Mouse (Mus musculus) heart, embryonic 13.5 days (tissue): ENCODE measurements around the gene Asic1. TPM values are rescaled to one million over a fixed set of nuclear protein-coding genes. Genes with fewer than 3 reads are reported as not detected.

Experiments used
- ATAC-seq: fragments of 200-750 bp; cut with Nextera tagmentation; 2 replicates; pipeline ENCODE4 v1.8.0; 2017; ENCODE audit warnings: moderate TSS enrichment; ENCODE audit not compliant: insufficient number of reproducible peaks, low FRiP score, low TSS enrichment; ENCODE audit errors: extremely low read depth
- H3K27ac ChIP-seq: fragments of 300-500 bp; sonication (generic); replicated peaks from 2 replicates; pipeline ENCODE4 v1.5.1; 2015; ENCODE audit warnings: moderate library complexity, mild to moderate bottlenecking, inconsistent platforms
- H3K27me3 ChIP-seq: fragments of 300-500 bp; sonication (generic); replicated peaks from 2 replicates; pipeline ENCODE4 v1.6.1; 2015; ENCODE audit warnings: mild to moderate bottlenecking, inconsistent platforms
- H3K36me3 ChIP-seq: fragments of 300-500 bp; sonication (generic); 2 replicates; pipeline ENCODE4 v1.6.1; 2015; ENCODE audit warnings: mild to moderate bottlenecking, inconsistent platforms
- H3K4me1 ChIP-seq: fragments of 300-500 bp; sonication (generic); 2 replicates; pipeline ENCODE4 v1.6.1; 2015; ENCODE audit warnings: inconsistent platforms
- H3K4me2 ChIP-seq: fragments of 300-500 bp; sonication (generic); 2 replicates; pipeline ENCODE4 v1.6.1; 2015; ENCODE audit warnings: inconsistent platforms, mild to moderate bottlenecking, moderate library complexity
- H3K4me3 ChIP-seq: fragments of 300-500 bp; sonication (generic); 2 replicates; pipeline ENCODE4 v1.5.1; 2015; ENCODE audit warnings: moderate library complexity, mild to moderate bottlenecking, inconsistent platforms
- H3K9ac ChIP-seq: fragments of 300-500 bp; sonication (generic); 2 replicates; pipeline ENCODE4 v1.6.1; 2015; ENCODE audit warnings: inconsistent platforms, mild to moderate bottlenecking, moderate library complexity
- H3K9me3 ChIP-seq: fragments of 300-500 bp; sonication (generic); 2 replicates; pipeline ENCODE4 v1.6.1; 2016; ENCODE audit warnings: inconsistent platforms
- WGBS: fragments of 180-500 bp; shearing (Covaris S2); methylation state at CpG from one replicate; pipeline ENCODE4 v1.1.7; 2015; ENCODE audit warnings: mixed read lengths; 5-methylcytosine and 5-hydroxymethylcytosine counted together
- polyA plus RNA-seq: library from polyadenylated mRNA; unstranded; fragments of >200 nt; fragmentation: Nextera tagmentation; extraction: Ambion mirVana; gene quantifications from 2 replicates; pipeline ENCODE4 v1.2.1, GENCODE M21; 2015

The Asic1 gene
- polyA plus RNA-seq, 1 experiment from 2014 or later = 1.8 TPM

DNA sequence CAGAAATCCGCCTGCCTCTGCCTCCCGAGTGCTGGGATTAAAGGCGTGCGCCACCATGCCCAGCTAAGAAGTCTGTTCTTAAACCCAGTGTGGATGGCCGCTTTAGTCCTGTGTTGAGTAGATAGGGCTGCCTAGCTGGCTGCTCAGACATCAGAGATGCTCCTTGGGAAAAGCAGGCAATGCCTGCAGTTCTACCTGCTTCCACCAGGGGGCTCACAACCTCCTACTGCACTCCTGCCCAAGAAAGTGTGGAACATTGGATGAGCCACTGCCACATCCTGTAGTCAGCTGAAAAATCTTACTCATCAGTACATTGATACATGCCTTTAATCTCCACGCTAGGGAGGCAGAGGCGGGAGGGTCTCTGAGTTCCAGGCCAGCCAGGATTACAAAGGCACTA lies 44.7 kb downstream of the Asic1 start:
- Histone ChIP-seq H3K9ac (no peak overlapping the region), H3K9me3 (no peaks in the 10 kb centered on the region), H3K27ac (peak overlapping the region; percentile 90), H3K4me1 (peaks cover 46% of the 10 kb centered on the region), H3K27me3 (no peaks in the 10 kb centered on the region), H3K4me2 (no peak overlapping the region), H3K36me3 (peaks cover 75% of the 10 kb centered on the region), H3K4me3 (no peak overlapping the region)
- no peak; the same call in 1 of the 2 replicates for ATAC-seq
- WGBS = 43% methylated on average over 7 of the region's 7 CpGs

DNA sequence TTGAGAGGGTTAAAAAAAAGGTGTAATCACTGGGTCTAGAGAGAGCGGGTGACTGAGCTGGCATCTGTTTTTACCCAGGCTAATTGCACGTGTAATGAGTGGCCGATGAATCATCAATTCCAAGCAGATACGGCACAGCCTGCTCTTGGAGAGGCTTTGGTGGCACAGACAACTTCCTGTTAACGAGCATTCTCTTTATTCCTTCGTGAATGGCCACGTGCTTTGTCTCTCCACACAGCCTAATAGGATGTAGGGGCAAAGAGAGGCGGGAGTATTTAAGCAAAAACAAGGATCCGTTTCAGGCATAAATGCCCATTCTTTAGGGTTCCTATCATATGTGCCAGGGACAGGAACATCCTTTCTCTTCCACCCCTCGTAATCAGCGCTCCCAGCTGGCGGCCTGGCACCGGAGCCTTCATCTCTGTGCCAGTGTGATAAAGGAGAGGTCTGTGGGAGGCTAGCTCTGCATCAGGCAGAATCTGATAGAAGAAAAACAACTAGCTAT lies 45.2 kb downstream of the Asic1 start:
- Histone ChIP-seq H3K4me1 (peaks cover 46% of the 10 kb centered on the region), H3K27ac (0 out of 2 replicates have a peak overlapping the region, but pooled peaks have one; percentile 90), H3K27me3 (no peaks in the 10 kb centered on the region), H3K9me3 (no peaks in the 10 kb centered on the region), H3K4me3 (no peak overlapping the region), H3K9ac (no peak overlapping the region), H3K4me2 (no peak overlapping the region), H3K36me3 (peaks cover 71% of the 10 kb centered on the region)
- ATAC-seq = no peak
- 76% methylated on average over 13 of the region's 13 CpGs for WGBS

DNA sequence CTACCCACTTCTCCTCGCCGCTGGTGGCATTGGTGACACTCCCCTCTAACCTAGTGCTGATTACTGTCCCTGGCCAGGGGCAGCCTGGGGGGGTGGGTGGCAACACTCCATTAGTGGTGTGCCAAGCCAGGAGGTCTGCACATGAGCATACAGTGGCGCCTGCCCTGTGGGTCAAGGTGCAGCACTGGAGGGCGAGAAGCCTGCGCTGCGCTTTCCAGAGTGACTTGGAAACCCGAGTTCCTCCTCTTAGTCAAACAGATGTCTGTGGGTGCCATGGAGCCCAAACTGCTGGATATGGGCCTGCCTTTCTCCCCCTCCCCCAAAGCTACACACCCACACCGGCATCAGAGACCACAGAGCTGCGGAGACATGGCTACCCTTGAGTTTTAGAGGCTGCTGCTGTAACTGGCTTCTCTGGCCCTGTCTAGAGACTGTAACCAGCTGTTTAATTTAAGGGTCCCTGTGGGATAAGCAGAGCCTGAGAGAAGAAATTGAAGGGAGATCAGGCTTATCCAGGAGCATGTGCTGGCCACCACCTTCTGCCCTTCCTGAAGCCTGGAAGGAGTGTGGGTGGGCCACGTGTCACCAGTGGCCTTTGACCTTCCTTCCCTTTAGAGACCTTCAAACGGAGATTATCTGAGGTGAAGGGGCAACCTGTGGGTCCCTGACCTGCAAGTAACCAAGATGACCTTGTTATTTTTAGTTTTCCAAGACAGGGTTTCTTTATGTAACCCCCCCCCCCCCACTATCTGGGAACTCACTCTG lies 46.0 kb downstream of the Asic1 start:
- Histone ChIP-seq H3K9me3 (no peaks in the 10 kb centered on the region), H3K36me3 (peaks cover 70% of the 10 kb centered on the region), H3K4me2 (no peak overlapping the region), H3K27me3 (no peaks in the 10 kb centered on the region), H3K4me3 (no peak overlapping the region), H3K4me1 (peaks cover 46% of the 10 kb centered on the region), H3K9ac (no peak overlapping the region), H3K27ac (no peak overlapping the region)
- 63% methylated on average over 11 of the region's 11 CpGs for WGBS
- ATAC-seq = no peak

DNA sequence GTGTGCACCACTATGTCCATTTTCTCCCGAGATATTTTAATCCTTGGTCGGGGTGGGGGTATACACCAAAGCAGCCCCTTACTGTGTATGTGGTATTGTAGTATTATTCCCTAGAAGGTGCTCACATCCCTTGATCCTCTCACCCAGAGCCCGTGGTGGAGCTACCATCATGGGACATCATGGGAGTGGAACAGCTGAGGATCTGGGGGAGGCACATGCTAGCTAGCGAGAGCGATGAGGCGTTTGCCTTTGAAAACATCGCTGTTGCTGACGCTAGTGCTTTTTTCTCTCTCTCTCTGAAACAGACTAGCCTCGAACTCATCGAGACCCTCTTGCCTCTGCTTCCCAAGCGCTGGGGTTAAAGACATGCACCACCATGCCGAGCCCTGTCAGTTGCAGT lies 46.6 kb downstream of the Asic1 start:
- Histone ChIP-seq H3K36me3 (peaks cover 68% of the 10 kb centered on the region), H3K9me3 (no peaks in the 10 kb centered on the region), H3K4me2 (no peak overlapping the region), H3K4me1 (peaks cover 48% of the 10 kb centered on the region), H3K4me3 (no peak overlapping the region), H3K27me3 (no peaks in the 10 kb centered on the region), H3K27ac (no peak overlapping the region), H3K9ac (no peak overlapping the region)
- ATAC-seq = no peak
- 89% methylated on average over 12 of the region's 12 CpGs for WGBS

DNA sequence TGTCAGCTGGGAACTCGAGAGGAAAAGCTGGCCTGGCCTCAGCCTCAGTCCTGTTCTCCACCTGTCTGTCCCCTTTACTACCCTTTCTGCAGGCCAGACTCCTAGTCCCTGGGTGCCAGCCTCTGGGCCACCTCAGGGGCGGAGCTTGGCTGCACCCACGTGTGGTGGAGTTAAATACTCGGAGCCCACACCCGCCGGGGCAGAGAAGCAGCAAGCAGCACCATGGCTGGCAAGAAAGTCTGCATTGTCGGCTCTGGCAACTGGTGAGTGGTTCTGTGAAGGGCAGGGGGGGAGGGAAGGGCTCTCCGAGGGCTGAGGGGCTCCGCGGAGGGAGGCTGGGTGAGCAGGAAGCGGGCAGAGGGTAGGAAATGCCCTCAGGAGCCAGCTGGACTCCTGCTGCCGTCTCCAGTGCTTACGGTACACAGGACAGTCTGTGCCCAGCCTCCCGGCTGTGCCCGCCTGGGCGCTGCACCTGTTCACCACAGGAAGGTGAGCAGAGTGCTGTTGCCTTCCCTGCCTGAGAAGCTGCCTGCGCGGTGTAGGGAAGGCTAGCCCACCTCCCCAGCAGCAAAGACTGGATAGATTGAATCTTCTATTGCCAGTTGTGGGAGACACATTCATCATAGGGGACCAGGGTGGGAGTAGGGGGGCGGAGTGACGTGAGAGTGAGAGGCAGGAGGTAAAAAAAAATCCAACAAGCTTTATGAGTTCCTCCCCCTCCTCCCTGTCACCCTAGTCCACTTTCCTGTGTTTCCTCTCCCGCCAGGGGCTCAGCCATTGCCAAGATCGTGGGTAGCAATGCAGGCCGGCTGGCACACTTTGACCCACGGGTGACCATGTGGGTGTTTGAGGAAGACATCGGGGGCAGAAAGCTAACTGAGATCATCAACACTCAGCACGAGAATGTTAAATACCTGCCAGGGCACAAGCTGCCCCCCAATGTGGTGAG lies 47.5 kb downstream of the Asic1 start, which contains the start of gene Gpd1:
Gene Gpd1 (plus strand): TSS at position 130 of the 949 bp plus-strand sequence.
- WGBS = 63% methylated on average over 26 of the region's 26 CpGs
- H3K9me3 ChIP-seq = no peaks in the 10 kb centered on the region
- H3K4me2 ChIP-seq = no peak within 1 kb of the TSS
- H3K4me1 ChIP-seq = peaks cover 54% of the 10 kb centered on the region
- no peaks in the 10 kb centered on the region for H3K27me3 ChIP-seq
- no peak within 1 kb of the TSS for H3K27ac ChIP-seq
- H3K4me3 ChIP-seq = no peak within 1 kb of the TSS
- no peak for ATAC-seq
- H3K36me3 ChIP-seq = peaks cover 62% of the 10 kb centered on the region
- peak within 1 kb of the TSS; percentile 64; the same call in 1 of the 2 replicates for H3K9ac ChIP-seq

DNA sequence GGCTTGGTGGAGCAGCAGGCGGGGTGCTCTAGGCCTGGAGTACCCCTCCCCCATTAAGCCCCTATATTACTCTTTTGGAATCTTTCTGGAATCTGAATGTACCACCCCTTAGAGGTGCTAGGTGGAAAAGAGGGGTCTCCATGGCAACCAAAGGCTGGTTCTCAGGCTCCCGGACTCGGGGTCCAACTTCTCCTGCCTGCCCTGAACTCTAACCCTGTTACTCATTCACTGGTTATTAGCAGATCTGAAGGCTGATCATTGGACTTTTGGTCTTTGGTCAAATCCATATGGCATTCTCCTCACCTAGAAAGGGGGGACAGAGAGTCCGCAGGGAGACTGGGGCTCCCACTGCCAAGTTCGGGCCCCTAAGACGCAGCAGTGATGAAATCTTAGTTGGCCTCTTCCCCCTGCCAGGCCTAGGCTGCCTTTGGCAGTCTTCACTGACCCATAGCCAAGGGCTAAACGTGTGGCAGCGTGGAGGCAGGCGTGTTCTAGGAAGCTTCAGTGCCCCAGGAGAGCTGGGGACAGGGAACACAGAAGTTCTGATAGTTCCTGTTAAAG lies 48.4 kb downstream of the Asic1 start:
- Histone ChIP-seq H3K4me3 (no peak overlapping the region), H3K9ac (no peak overlapping the region), H3K36me3 (peaks cover 53% of the 10 kb centered on the region), H3K27ac (no peak overlapping the region), H3K4me2 (no peak overlapping the region), H3K4me1 (peaks cover 54% of the 10 kb centered on the region), H3K27me3 (no peaks in the 10 kb centered on the region), H3K9me3 (no peaks in the 10 kb centered on the region)
- no peak for ATAC-seq
- 83% methylated on average over 9 of the region's 9 CpGs for WGBS

DNA sequence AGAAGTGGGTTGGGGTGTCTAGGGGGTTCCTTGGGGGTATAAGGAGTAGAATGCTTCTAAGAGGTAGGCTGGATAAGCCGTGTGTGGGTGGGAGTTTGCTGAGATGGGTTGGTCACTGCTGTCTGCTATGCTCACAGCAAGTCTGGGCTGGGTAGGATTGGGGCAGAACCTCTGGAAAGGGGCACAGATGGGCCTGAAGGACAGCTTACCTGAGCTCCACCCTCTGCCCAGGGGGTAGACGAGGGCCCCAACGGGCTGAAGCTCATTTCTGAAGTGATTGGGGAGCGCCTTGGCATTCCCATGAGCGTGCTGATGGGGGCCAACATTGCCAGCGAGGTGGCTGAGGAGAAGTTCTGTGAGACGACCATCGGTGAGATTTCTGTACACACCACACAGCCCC lies 49.7 kb downstream of the Asic1 start:
- no peak for ATAC-seq
- H3K9ac ChIP-seq = no peak overlapping the region
- H3K27ac ChIP-seq = no peak overlapping the region
- H3K9me3 ChIP-seq = no peaks in the 10 kb centered on the region
- no peak overlapping the region for H3K4me2 ChIP-seq
- H3K4me3 ChIP-seq = no peak overlapping the region
- WGBS = 81% methylated on average over 8 of the region's 8 CpGs
- H3K27me3 ChIP-seq = no peaks in the 10 kb centered on the region
- H3K36me3 ChIP-seq = peaks cover 40% of the 10 kb centered on the region
- H3K4me1 ChIP-seq = peaks cover 54% of the 10 kb centered on the region

DNA sequence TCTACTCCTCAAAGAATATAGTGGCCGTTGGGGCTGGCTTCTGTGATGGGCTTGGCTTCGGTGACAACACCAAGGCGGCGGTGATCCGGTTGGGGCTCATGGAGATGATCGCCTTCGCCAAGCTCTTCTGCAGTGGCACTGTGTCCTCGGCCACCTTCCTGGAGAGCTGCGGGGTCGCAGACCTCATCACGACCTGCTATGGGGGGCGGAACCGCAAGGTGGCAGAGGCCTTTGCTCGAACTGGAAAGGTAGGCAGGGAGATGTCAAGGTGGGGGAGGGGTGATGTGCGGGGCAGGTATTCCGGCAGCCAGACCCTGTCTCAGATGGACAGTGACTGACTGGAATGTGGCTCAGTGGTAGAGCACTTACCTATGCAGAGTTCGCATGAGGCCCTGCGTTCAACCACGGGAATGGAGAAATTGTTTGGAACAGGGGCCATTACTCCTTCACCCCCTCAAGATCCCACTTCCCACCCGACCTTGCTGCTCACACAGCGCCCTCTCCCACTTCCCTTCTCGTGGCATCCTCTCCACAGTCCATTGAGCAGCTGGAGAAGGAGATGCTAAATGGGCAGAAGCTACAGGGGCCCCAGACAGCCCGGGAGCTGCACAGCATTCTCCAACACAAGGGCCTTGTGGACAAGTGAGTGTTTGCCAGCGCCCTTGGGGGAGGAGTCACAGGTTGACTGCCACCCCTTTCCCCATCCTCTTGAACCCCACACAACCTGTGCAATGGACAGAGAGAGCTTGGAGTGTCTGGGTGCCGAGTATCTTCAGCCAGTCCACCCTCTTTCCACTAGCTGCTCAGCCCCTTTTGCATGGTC lies 52.0 kb downstream of the Asic1 start:
- no peak overlapping the region for H3K27ac ChIP-seq
- no peaks in the 10 kb centered on the region for H3K9me3 ChIP-seq
- no peak overlapping the region for H3K4me3 ChIP-seq
- no peaks in the 10 kb centered on the region for H3K27me3 ChIP-seq
- WGBS = 73% methylated on average over 25 of the region's 25 CpGs
- no peak overlapping the region for H3K9ac ChIP-seq
- peaks cover 51% of the 10 kb centered on the region for H3K4me1 ChIP-seq
- H3K4me2 ChIP-seq = no peak overlapping the region
- ATAC-seq = no peak
- H3K36me3 ChIP-seq = peaks cover 27% of the 10 kb centered on the region

DNA sequence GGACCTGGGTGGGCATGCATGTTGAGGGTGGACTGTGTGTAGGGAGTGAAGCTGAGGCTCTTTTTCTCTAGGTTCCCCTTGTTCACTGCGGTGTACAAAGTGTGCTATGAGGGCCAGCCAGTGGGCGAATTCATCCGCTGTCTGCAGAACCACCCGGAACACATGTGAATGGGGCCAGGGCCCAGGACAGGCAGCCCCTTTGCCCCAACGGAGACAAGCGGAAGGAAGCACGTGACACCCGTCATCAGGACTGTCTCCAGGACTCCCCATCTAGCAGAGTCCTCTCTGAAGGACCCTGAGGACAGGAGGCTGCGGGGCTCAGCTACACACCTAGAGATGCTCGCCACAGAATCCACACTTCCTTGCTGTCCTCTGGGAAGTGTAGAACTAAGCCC lies 52.9 kb downstream of the Asic1 start:
- Histone ChIP-seq H3K4me1 (peaks cover 44% of the 10 kb centered on the region), H3K4me3 (peak overlapping the region; percentile 98), H3K9me3 (no peaks in the 10 kb centered on the region), H3K27ac (peak overlapping the region; percentile 96), H3K9ac (peak overlapping the region; percentile 79), H3K27me3 (no peaks in the 10 kb centered on the region), H3K4me2 (peak overlapping the region; percentile 91), H3K36me3 (peaks cover 33% of the 10 kb centered on the region)
- no peak for ATAC-seq
- 44% methylated on average over 10 of the region's 10 CpGs for WGBS

DNA sequence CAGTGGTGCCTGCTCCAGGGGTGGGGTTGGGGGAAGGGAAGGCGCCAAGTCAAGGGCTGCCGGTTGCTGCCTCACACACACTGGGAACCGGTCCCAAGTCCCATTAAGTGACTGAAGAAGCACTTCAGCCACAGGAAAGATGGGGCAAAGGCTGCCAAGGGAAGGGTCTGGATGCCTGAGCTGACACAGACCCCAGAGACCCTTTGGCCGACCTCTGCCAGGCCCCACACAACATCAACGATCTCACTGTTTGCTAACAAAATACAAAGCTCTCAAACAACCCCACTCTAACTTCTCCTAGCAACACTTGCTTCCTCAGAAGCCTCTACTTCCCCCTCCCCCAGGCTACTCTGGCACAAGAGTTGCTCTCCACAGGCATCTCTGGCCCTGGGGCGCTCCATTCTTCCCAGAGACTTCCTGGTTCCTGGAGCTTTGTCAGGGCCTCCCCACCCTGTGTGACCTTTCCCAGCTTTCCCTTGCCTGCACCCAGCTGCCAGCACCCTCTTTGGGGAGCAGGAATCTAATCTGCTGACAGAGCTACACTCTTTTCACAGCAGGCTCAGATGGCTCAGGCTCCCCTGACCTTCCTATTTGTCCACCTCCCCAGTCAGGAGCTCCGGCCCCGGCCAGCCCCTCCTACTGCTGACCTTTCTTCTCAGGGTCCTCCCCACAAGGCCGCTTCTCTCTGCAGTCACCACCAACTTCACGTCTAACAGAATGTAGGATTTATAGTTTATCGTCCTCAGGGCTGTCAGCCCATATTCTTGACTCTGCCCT lies 53.5 kb downstream of the Asic1 start:
- peak overlapping the region; percentile 96 for H3K27ac ChIP-seq
- 0 out of 2 replicates have a peak, but pooled peaks cover 2% of the 10 kb centered on the region for H3K9me3 ChIP-seq
- H3K27me3 ChIP-seq = no peaks in the 10 kb centered on the region
- ATAC-seq = no peak
- H3K36me3 ChIP-seq = peaks cover 34% of the 10 kb centered on the region
- 13% methylated on average over 11 of the region's 11 CpGs for WGBS
- H3K4me2 ChIP-seq = peak overlapping the region; percentile 91
- peak overlapping the region; percentile 79 for H3K9ac ChIP-seq
- peak overlapping the region; percentile 98 for H3K4me3 ChIP-seq
- peaks cover 44% of the 10 kb centered on the region for H3K4me1 ChIP-seq
